Mouse (Mus musculus): ENCODE results near the gene Chat. TPM values are rescaled to one million over a fixed set of nuclear protein-coding genes. Genes with fewer than 3 reads are reported as not detected.

Chat gene
- not detected in 2 replicates for polyA plus RNA-seq (2012)

DNA sequence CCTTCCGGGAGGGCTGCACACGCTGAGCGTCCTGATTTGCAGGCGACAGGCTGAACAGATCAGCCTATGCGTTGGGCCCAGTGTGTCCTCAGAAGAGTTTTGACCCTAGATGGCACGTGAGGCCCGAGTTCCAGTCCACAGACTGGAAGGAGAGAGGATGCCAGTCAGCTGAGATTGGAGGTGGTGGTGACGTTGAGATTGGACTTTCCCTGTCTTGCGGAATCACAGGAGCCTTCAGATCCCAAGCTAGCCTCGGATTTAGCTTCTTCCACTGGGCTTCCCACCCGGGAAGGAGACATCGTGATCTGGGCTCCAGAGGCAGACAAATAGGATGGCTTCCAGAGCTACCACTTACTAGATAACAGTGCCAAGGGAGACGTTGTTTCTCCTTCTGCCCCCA lies at the start of gene Chat:
Chat (minus strand) TSS at position 101 of the 400 bp plus-strand sequence.
- no peak for TF ChIP-seq GATA1 (IDR thresholded peaks at IDR 0.05; ENCODE audit: low read length)

DNA sequence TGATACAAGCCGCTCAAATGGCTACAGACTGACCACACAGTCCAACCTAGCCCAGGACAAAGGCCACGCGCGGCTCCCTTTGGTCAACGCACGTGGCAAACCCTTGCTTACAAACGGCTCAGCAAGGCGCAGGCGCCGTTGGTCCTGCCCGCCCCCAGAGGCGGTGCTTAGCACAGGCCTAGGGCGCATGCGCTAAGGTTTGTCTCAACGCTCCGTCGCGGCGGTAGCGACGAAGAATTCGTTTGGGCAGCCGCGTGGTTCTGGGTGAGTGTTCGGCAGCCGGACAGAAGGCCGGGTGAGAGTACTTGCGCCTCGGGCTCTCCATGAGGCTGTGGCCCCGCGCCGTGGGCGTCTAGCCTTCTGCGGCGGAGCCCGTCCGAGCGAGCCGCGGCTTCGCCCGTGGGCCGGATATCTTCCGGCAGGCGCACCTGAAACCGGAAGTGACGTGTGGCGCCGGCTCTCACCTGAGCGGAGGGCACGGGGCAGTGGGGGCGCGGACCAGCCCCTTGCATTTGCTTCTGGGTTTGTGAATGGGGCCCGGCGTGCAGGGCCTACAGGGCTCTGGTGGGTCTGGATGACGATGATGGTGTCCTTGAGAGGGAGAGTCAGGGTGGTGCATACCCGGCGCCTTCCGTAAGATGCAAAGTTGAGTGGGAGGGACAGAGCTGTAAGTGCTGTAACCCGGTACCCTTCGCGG lies 47.7 kb upstream of the Chat start, which contains the start of gene Ercc6:
Ercc6 (plus strand) TSS at position 186 of the 697 bp plus-strand sequence.
- TF ChIP-seq GATA1 (IDR thresholded peaks at IDR 0.05; ENCODE audit: low read length): no peak

DNA sequence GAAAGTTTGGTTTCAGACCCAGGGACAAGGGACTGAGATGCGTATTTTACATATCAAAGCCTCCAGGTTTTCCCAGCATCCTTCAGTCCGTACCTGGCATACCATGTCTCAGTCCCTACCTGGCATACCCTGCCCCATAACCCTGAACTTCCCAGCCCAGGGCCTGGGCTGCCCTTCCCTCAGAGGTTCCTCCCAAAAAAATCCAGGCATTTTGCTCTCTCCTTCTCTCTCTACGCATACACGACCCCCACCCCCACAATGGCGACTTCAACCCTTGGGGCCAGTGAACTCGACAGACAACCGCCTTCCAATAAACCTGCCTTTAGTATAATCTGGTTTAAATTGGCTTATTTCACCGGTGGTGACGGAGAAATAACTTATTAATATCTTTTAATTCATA lies 47.1 kb upstream of the Chat start:
- no peak for TF ChIP-seq GATA1 (IDR thresholded peaks at IDR 0.05; ENCODE audit: low read length)

GRCm38 (mm10) chr14:32509443-32509961 lies 43.7 kb upstream of the Chat start:
- no peak for TF ChIP-seq GATA1 (IDR thresholded peaks at IDR 0.05; ENCODE audit: low read length)

- peak; percentile 42 for TF ChIP-seq GATA1 (IDR thresholded peaks at IDR 0.05; ENCODE audit: low read length)
Observed at GRCm38 (mm10) chr14:32508105-32508835, 42.5 kb upstream of the Chat start.

GRCm38 (mm10) chr14:32507216-32507615 lies 41.4 kb upstream of the Chat start:
- TF ChIP-seq GATA1 (IDR thresholded peaks at IDR 0.05; ENCODE audit: low read length): no peak

DNA sequence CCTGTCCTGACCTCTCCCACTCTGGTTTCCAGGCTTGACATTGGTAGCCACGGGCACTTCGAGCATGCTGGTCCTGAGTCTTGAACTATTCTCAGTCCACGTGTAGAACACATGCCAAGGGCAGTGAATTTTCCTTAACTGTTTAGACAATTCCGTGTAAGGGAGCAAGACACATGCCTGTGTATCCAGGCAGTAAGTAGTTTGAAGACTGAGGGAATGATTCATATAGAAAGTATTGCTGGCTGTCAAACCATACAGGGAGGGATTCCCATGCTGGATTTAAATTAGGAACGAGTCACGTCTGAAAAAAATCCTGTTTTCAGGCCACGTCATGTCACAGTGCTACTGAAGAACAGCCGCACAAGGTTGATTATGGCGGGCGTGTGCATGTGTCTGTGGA lies 40.5 kb upstream of the Chat start:
- TF ChIP-seq GATA1 (IDR thresholded peaks at IDR 0.05; ENCODE audit: low read length): no peak

- TF ChIP-seq GATA1 (IDR thresholded peaks at IDR 0.05; ENCODE audit: low read length): no peak
Observed at GRCm38 (mm10) chr14:32503897-32504296, 38.1 kb upstream of the Chat start.

DNA sequence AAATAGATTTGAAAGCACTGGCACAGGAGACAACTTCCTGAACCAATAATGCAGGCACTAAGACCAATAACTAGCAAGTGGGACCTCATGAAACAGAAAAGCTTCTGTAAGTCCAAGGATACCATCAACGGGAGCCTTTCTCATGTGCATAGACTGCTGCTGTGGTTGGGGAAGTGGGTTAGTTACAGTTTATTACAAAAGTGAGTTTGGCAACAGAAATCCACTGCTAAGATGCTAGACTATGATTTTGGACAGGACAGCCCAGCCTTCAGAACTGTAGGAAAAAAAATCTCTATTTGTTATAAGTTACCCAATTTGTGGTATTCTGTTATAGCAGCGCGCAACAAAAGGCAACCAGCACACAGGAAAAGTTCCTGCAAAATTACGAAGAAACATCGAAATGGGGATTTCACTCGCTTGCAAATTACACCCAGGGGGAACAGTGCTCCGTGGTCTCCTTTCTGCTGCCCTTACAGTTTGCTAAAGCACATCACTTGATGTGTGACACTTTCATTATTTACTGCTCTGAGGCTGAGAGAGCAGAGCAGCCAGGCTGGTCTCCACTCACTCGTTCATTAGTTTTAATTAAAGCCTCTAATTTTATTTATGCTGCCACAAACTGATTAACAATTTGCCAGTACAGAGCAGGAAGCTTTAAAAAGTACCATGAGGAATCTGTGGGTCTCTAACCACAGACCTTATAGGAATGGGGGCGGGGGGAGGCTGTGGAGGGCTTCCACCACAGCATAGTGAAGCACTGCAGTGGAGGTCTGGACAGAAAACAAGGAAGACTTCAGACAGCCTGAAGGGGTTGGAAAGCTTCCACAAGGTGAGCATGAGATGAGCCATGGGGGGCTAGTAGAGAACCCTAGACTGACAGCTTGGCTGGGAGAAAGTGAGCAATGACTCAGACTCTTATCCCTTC lies 37.2 kb upstream of the Chat start:
- TF ChIP-seq GATA1 (IDR thresholded peaks at IDR 0.05; ENCODE audit: low read length): no peak

DNA sequence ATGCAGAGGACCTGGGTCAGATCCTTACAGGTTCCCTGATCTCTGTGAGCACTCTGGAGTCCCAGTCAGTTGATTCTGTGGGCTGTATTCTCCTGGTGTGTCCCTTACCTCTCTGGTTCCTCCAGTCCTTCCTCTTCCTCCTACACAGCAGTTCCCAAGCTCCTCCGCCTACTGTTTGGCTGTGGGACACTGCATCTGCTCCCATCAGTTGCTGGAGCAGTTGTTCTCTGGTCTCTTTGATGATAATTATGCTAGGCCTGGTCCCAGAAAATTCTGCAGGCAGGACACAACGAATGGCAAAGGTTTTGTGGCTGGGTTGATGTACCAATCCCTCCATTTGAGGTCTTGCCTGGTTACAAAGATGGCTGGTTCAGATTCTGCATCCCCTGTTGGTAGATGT lies 35.5 kb upstream of the Chat start:
- no peak for TF ChIP-seq GATA1 (IDR thresholded peaks at IDR 0.05; ENCODE audit: low read length)

GRCm38 (mm10) chr14:32496115-32496850 lies 30.5 kb upstream of the Chat start:
- TF ChIP-seq GATA1 (IDR thresholded peaks at IDR 0.05; ENCODE audit: low read length): no peak

DNA sequence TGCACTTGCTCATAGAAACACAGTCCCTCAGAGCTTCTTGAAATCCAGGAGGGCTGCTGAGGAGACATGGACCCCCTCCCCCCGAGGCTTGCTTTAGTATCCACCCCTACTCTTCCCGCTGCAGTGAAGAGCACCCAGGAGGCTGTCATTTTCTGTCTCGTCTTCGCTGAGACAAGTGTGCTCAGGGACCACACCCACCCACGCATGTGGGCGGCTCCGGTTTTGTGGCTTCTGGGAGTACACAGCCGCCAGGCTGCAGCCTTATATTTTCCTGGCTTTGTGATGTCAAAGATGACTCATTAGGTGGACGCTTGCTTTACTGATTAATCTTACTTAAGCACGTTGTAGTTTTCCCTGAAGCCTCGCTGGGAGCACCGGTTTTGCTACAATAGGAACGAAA lies 26.7 kb upstream of the Chat start:
- no peak for TF ChIP-seq GATA1 (IDR thresholded peaks at IDR 0.05; ENCODE audit: low read length)

- TF ChIP-seq GATA1 (IDR thresholded peaks at IDR 0.05; ENCODE audit: low read length): no peak
Observed at GRCm38 (mm10) chr14:32482061-32482460, 16.3 kb upstream of the Chat start.

DNA sequence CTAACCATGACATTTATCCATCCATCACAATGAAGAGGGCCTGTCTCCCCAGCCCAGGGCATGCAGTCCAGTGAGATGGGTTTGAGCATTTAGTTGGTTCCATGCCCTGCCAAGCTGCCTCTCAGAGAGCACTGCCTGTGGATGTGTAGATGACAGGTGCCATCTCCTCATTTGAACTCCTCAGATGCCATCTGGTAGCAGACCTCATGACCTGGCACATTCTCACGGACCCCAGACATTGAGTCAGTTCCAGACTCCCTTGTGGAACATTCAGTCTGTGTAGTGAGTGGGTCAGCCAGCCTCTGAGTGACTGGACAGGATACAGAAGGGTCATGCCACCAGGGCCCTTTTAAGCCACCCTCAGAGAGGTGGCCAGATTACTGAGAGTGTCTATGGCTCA lies 11.8 kb upstream of the Chat start:
- no peak for TF ChIP-seq GATA1 (IDR thresholded peaks at IDR 0.05; ENCODE audit: low read length)

DNA sequence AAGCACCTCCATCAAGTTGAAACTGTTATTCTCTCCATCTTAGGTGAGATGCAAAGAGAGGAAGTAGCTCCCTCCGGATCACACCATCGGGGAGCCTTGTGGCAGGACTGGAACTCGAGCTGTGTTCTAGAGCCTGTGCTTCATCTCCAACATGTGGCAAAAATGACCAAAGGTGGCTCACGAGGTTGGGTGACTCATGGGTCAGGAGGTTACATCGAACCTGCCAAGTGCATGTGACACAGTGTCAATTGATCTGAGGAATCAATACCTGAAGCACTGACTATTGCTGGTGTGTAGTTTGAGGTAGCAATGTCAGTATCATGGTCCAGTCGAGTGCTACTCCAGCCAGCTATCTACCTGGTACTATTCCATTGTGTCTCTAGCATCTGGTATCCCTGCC lies 10.8 kb upstream of the Chat start:
- TF ChIP-seq GATA1 (IDR thresholded peaks at IDR 0.05; ENCODE audit: low read length): no peak

All from G1E-ER4 (cell line).